Mouse (Mus musculus) ES-E14 (cell line): ENCODE results near the gene Mfap4. TPM values are rescaled to one million over a fixed set of nuclear protein-coding genes. Genes with fewer than 3 reads are reported as not detected.
A peak's percentile ranks its signal among the peaks of the same experiment; 100 is the strongest.

Experiments used
- DNase-seq: peaks from one replicate; pipeline ENCODE4 v3.0.0-alpha.2; 2013; ENCODE audit warnings: low read depth, low spot score
- H3K27ac ChIP-seq: 2 replicates; pipeline ENCODE4 v1.5.1; 2012; ENCODE audit warnings: low read depth, mild to moderate bottlenecking, low read length, moderate library complexity, mixed read lengths; ENCODE audit not compliant: poor library complexity, insufficient read depth, severe bottlenecking
- H3K36me3 ChIP-seq: 2 replicates; pipeline ENCODE4 v1.6.1; 2012; ENCODE audit warnings: mild to moderate bottlenecking, low read length, moderate library complexity, mixed read lengths; ENCODE audit not compliant: control insufficient read depth, poor library complexity, insufficient read depth, severe bottlenecking
- H3K4me1 ChIP-seq, 2 experiments: fragments of 150-350 bp in 1 of 2; sonication (generic) in 1 of 2; 2 replicates each; pipeline ENCODE4 v1.6.1; 2012; ENCODE audit warnings: low read length in 2 of 2, mild to moderate bottlenecking in 1 of 2, mixed read lengths in 1 of 2; ENCODE audit not compliant: control insufficient read depth in 2 of 2, insufficient read depth in 2 of 2, poor library complexity in 1 of 2
- H3K4me3 ChIP-seq, 2 experiments: fragments of 150-350 bp in 1 of 2; sonication (generic) in 1 of 2; 2 replicates each; pipeline ENCODE4 v1.5.1; 2012; ENCODE audit warnings: low read length in 2 of 2, low read depth in 1 of 2, mild to moderate bottlenecking in 1 of 2, mixed read lengths in 1 of 2; ENCODE audit not compliant: insufficient read depth in 1 of 2, poor library complexity in 1 of 2, severe bottlenecking in 1 of 2
- H3K9ac ChIP-seq: 2 replicates; pipeline ENCODE4 v1.6.1; 2012; ENCODE audit warnings: low read depth, mild to moderate bottlenecking, low read length, mixed read lengths; ENCODE audit not compliant: poor library complexity, insufficient read depth, severe bottlenecking
- H3K9me3 ChIP-seq: fragments of 150-350 bp; sonication (generic); 2 replicates; pipeline ENCODE4 v1.6.1; 2012; ENCODE audit warnings: low read depth, mild to moderate bottlenecking, low read length; ENCODE audit not compliant: control insufficient read depth, insufficient read depth
- CHD2 ChIP-seq: IDR thresholded peaks from 2 replicates; pipeline ENCODE4 v1.6.1; 2014; ENCODE audit warnings: mild to moderate bottlenecking, low read depth, low read length, inconsistent platforms
- HCFC1 ChIP-seq: IDR thresholded peaks from 2 replicates; pipeline ENCODE4 v1.6.1; 2012; ENCODE audit warnings: low read length, inconsistent platforms, borderline replicate concordance; ENCODE audit not compliant: insufficient read depth
- MAFK ChIP-seq: IDR thresholded peaks from 2 replicates; pipeline ENCODE4 v1.6.1; 2014; ENCODE audit warnings: mild to moderate bottlenecking, low read depth, low read length, inconsistent platforms; ENCODE audit not compliant: insufficient read depth
- ZC3H11A ChIP-seq: IDR thresholded peaks from 2 replicates; pipeline ENCODE4 v1.6.1; 2012; ENCODE audit warnings: low read depth, mild to moderate bottlenecking, inconsistent platforms, low read length, borderline replicate concordance
- ZNF384 ChIP-seq: IDR thresholded peaks from 2 replicates; pipeline ENCODE4 v1.6.1; 2012; ENCODE audit warnings: low read depth, low read length, inconsistent platforms
- in situ Hi-C, 2 experiments: fragments of 600-800 bp; cut with MboI; formaldehyde crosslinking; loops; one replicate each; pipeline ENCODE4 v1.15.1; 2025; ENCODE audit warnings: low sequenced_read_pairs in 2 of 2, inconsistent platforms in 1 of 2; ENCODE audit not compliant: unreplicated experiment in 2 of 2
- total RNA-seq: library from RNA; depleted of rRNA; stranded (reverse); fragments of 300-350 nt; gene quantifications from 2 replicates; pipeline ENCODE4 v1.2.3, GENCODE M21; 2012; rRNA removed

Mfap4 gene
- total RNA-seq, 1 experiment, result 2.9 TPM

DNA sequence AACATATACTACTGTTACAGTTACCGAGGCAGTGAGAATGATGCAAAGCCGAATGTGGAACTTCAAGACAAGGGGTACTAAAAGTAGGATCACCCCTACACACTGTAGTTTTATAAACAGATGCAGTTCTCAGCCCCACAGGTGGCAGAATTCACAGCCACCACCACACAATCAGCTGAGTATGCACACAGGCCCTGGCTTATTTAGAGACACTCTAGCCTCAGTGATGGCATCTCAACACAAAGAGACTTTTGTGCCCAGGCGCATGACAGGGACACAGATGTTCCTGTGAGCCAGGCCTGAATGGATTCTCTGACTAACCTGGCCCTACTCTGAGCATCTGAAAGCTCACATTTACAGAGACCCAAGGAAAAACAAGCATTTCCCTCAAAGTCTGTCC is 52.1 kb downstream of the Mfap4 start:
- Histone ChIP-seq H3K4me1 (peaks cover 0 to 31% of the 10 kb centered on the region in 2 experiments; a peak in 3 of 4 replicates), H3K9me3 (no peaks in the 10 kb centered on the region), H3K9ac (no peak overlapping the region; the same call in 1 of the 2 replicates), H3K4me3 (no peak overlapping the region), H3K27ac (peak overlapping the region; percentile 4; the same call in 1 of the 2 replicates), H3K36me3 (peaks cover 17% of the 10 kb centered on the region)
- no peak for TF ChIP-seq ZC3H11A
- TF ChIP-seq CHD2, result no peak
- TF ChIP-seq HCFC1, result no peak
- TF ChIP-seq ZNF384, result no peak
- no peak for TF ChIP-seq MAFK
- in situ Hi-C loops, result no loop called here
- DNase-seq, result no peak

Other genes starting within 250 kb of the Mfap4 start
- gene Aldh3a2, start 218.0 kb upstream of the Mfap4 start, total RNA-seq, result 17.8 and 24.4 TPM in 2 replicates
- 4.1 and 5.9 TPM in 2 replicates for gene Slc47a2, start 142.6 kb upstream of the Mfap4 start, total RNA-seq
- gene Slc47a1, start 107.1 kb upstream of the Mfap4 start, total RNA-seq, result 31.6 and 32.2 TPM in 2 replicates
- 0.58 and 1.2 TPM in 2 replicates for gene Rnf112, start 31.3 kb upstream of the Mfap4 start, total RNA-seq
- gene Mapk7, start 9.0 kb downstream of the Mfap4 start, total RNA-seq, result 24.8 and 25.3 TPM in 2 replicates
- 84.7 and 108 TPM in 2 replicates for gene B9d1, start 19.7 kb downstream of the Mfap4 start, total RNA-seq
- gene Epn2, start 94.3 kb downstream of the Mfap4 start, total RNA-seq, result 29.0 and 33.1 TPM in 2 replicates
- gene Grap, start 167.8 kb downstream of the Mfap4 start, total RNA-seq, result 0.16 and 1.5 TPM in 2 replicates
- 6.2 and 9.4 TPM in 2 replicates for gene Fam83g, start 198.7 kb downstream of the Mfap4 start, total RNA-seq
- gene Slc5a10, start 235.4 kb downstream of the Mfap4 start, total RNA-seq, result 0.32 and 0.45 TPM in 2 replicates